Mouse (Mus musculus): ENCODE measurements at regions not wholly inside any gene's neighbourhood (a gene's known extent, or its start where the extent isn't known, plus 50 kb on each side); places are given as distances from the start of the nearest gene placed in this dataset.
"Not testable (repeated sequence)": the region's sequence is repeated elsewhere in the genome, so short reads cannot be mapped to it uniquely, and the experiment has no call there.

DNA sequence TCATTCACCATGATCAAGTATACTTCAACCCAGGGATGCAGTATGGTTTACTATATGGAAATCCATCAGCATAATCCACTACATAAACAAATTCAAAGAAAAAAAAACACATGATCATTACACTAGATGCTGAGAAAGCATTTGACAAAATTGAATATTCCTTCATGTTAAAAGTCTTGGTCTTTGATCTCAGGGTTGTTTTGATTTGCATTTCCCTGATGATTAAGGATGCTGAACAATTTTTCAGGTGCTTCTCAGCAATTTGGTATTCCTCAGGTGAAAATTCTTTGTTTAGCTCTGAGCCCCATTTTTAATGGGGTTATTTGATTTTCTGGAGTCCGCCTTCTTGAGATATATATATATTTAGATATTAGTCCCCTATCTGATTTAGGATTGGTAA lies 123.4 kb upstream of the Hsf2 start:
- DNase-seq = not testable (repeated sequence)

Measured in kidney, postnatal 10 days (tissue).